Mouse (Mus musculus) T-helper 17 cell (primary cell): ENCODE results near the gene Galr2.

Source experiments
- in situ Hi-C, 2 experiments: fragments of 300-600 bp; cut with MboI, MseI; formaldehyde crosslinking; loops; 1 replicate in 1 of 2; 2 replicates in 1 of 2; pipeline ENCODE4 v1.15.1; 2025; ENCODE audit warnings: high pct_unique_total_duplicates in 2 of 2

The Galr2 gene

GRCm38 (mm10) chr11:116306126-116306982 is 25.6 kb downstream of the Galr2 start:
- in situ Hi-C loops, result no loop called here

- in situ Hi-C loops, result no loop called here
Measured at GRCm38 (mm10) chr11:116307019-116307725, 26.4 kb downstream of the Galr2 start, which contains the start of gene Exoc7. Gene Exoc7 (minus strand): TSS chr11:116307233.

- in situ Hi-C loops, result no loop called here
Measured at GRCm38 (mm10) chr11:116307762-116308531, 27.2 kb downstream of the Galr2 start.

GRCm38 (mm10) chr11:116309601-116310000 is 28.9 kb downstream of the Galr2 start:
- in situ Hi-C loops, result no loop called here

GRCm38 (mm10) chr11:116311169-116311568 is 30.4 kb downstream of the Galr2 start:
- in situ Hi-C loops, result loop anchor here in 1 of 2 experiments (10.0 kb wide), 1 partner anchor 54 kb away; no protein-coding TSS in a partner anchor

- in situ Hi-C loops, result loop anchor here in 1 of 2 experiments (10.0 kb wide), 1 partner anchor 52 kb away; no protein-coding TSS in a partner anchor
Measured at GRCm38 (mm10) chr11:116312359-116312758, 31.6 kb downstream of the Galr2 start.

GRCm38 (mm10) chr11:116318719-116319659 is 38.2 kb downstream of the Galr2 start:
- in situ Hi-C loops, result loop anchor here in 1 of 2 experiments (5.0 to 10.0 kb wide), 2 partner anchors 46 to 128 kb away; no protein-coding TSS in a partner anchor

- in situ Hi-C loops, result loop anchor here in 1 of 2 experiments (5.0 kb wide), 1 partner anchor 35 kb away; no protein-coding TSS in a partner anchor
Measured at GRCm38 (mm10) chr11:116326963-116327603, 46.3 kb downstream of the Galr2 start.

- in situ Hi-C loops, result loop anchor here in 1 of 2 experiments (5.0 to 10.0 kb wide), 2 partner anchors 33 to 475 kb away; no protein-coding TSS in a partner anchor
Measured at GRCm38 (mm10) chr11:116329314-116330210, 48.8 kb downstream of the Galr2 start.

GRCm38 (mm10) chr11:116330211-116330518 is 49.4 kb downstream of the Galr2 start:
- in situ Hi-C loops, result loop anchor here in 1 of 2 experiments (10.0 kb wide), 1 partner anchor 475 kb away; no protein-coding TSS in a partner anchor

- in situ Hi-C loops, result loop anchor here in 1 of 2 experiments (10.0 kb wide), 1 partner anchor 472 kb away; no protein-coding TSS in a partner anchor
Measured at GRCm38 (mm10) chr11:116332232-116332982, 51.7 kb downstream of the Galr2 start.

- in situ Hi-C loops, result loop anchor here in 1 of 2 experiments (10.0 kb wide), 1 partner anchor 472 kb away; no protein-coding TSS in a partner anchor
Measured at GRCm38 (mm10) chr11:116332983-116333270, 52.2 kb downstream of the Galr2 start.
